Mouse (Mus musculus): Measurements from ENCODE around the gene Vegfb.

The Vegfb gene

GRCm38 (mm10) chr19:6974211-6975205, 12.9 kb downstream of the Vegfb start, which contains the start of gene Ppp1r14b:
TSS of gene Ppp1r14b (plus strand) at chr19:6974968.
- intact Hi-C loops (cut with DNase I), result loop anchor here (5.0 kb wide), 2 partner anchors 32 to 47 kb away; partner anchors contain the start of genes Bad, Catsperz and Gpr137

- intact Hi-C loops (cut with DNase I), result loop anchor here (5.0 kb wide), 1 partner anchor 46 kb away; the partner anchor contains the start of gene Catsperz
Observed at GRCm38 (mm10) chr19:6973581-6974190, 13.8 kb downstream of the Vegfb start.

GRCm38 (mm10) chr19:6972247-6972917, 15.1 kb downstream of the Vegfb start:
- intact Hi-C loops (cut with DNase I), result loop anchor here (5.0 kb wide), 1 partner anchor 45 kb away; the partner anchor contains the start of gene Catsperz

GRCm38 (mm10) chr19:6971644-6972043, 15.8 kb downstream of the Vegfb start:
- intact Hi-C loops (cut with DNase I), result loop anchor here (5.0 kb wide), 1 partner anchor 44 kb away; the partner anchor contains the start of gene Catsperz

- intact Hi-C loops (cut with DNase I), result loop anchor here (5.0 kb wide), 1 partner anchor 43 kb away; the partner anchor contains the start of gene Catsperz
Observed at GRCm38 (mm10) chr19:6970460-6971085, 16.9 kb downstream of the Vegfb start.

- intact Hi-C loops (cut with DNase I), result loop anchor here (5.0 kb wide), 1 partner anchor 43 kb away; the partner anchor contains the start of gene Catsperz
Observed at GRCm38 (mm10) chr19:6969665-6970381, 17.6 kb downstream of the Vegfb start.

GRCm38 (mm10) chr19:6969291-6969664, 18.2 kb downstream of the Vegfb start:
- intact Hi-C loops (cut with DNase I), result no loop called here

- intact Hi-C loops (cut with DNase I), result no loop called here
Observed at GRCm38 (mm10) chr19:6968491-6969271, 18.8 kb downstream of the Vegfb start.

GRCm38 (mm10) chr19:6956461-6956860, 31.0 kb downstream of the Vegfb start:
- intact Hi-C loops (cut with DNase I), result no loop called here

- intact Hi-C loops (cut with DNase I), result no loop called here
Observed at GRCm38 (mm10) chr19:6955424-6955823, 32.0 kb downstream of the Vegfb start.

- intact Hi-C loops (cut with DNase I), result no loop called here
Observed at GRCm38 (mm10) chr19:6954046-6954445, 33.4 kb downstream of the Vegfb start.

- intact Hi-C loops (cut with DNase I), result no loop called here
Observed at GRCm38 (mm10) chr19:6952712-6953037, 34.8 kb downstream of the Vegfb start.

- intact Hi-C loops (cut with DNase I), result no loop called here
Observed at GRCm38 (mm10) chr19:6951994-6952711, 35.3 kb downstream of the Vegfb start.

- intact Hi-C loops (cut with DNase I), result no loop called here
Observed at GRCm38 (mm10) chr19:6951381-6951968, 36.0 kb downstream of the Vegfb start.

GRCm38 (mm10) chr19:6950613-6951153, 36.8 kb downstream of the Vegfb start:
- intact Hi-C loops (cut with DNase I), result no loop called here

GRCm38 (mm10) chr19:6949951-6950350, 37.5 kb downstream of the Vegfb start:
- intact Hi-C loops (cut with DNase I), result no loop called here

GRCm38 (mm10) chr19:6949532-6949931, 37.9 kb downstream of the Vegfb start:
- intact Hi-C loops (cut with DNase I), result no loop called here

GRCm38 (mm10) chr19:6948186-6948585, 39.3 kb downstream of the Vegfb start:
- intact Hi-C loops (cut with DNase I), result no loop called here
